In the genomic region with DNA sequence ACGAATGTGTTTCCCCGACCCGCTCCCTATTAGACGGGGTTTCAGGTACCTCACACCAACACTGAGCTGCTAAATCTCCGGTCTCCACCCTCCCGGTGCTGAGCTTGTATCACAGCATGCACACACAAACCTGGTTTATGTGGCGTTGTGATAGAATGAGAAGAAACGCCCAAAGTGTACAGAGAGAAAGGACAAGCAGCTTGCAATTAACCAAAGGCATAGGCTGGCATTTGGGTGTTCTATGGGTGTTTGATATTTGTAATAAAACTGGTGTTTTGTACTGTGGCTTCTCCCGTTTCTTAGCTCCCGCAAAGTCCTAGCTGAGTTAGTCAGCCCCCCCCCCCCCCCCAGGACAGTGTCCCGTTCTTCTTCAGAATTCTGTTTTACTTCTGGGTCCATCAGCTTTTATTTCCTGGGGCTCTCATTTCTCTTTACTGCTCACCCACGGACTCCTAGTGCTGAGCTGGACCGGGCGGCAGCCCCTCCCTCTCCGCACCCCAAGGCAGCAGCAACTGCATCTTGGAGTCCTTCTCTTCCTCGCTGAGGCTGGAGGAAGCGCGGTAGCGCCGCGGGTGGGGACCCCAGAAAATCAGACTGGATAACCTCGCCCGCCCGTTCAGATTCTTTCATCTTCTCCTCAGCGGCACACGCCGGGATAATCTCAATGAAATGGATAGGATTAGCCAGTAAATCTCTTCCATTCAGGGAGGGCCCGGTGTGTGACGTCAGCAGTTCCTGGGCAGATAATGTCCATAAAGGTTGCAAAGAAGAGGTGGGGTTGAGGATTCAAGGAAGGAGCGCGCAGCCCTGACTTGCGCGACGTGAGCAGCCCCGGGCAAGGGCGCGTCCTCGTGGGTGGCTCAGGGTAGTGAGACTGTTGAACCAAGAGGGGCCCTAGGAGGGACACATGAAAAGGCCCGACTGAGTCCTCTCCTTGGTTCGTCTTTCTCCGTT, we compare ENCODE assay signal across 7 mouse cellular contexts. TPM values are rescaled to one million over a fixed set of nuclear protein-coding genes. Genes with fewer than 3 reads are reported as not detected.
A peak's percentile ranks its signal among the peaks of the same experiment; 100 is the strongest.
DNase-seq lines count a peak whose midpoint lies in the region; ATAC-seq lines count a peak whose summit lies in the region.

A gene (plus strand): TSS at position 781 of the 954 bp plus-strand sequence.

- WGBS in embryonic facial prominence, embryonic 14.5 days = 4% methylated on average over 41 of the region's 41 CpGs
- 4% methylated on average over 41 of the region's 41 CpGs for WGBS in limb, embryonic 10.5 days
- 3% methylated on average over 41 of the region's 41 CpGs for WGBS in midbrain, embryonic 12.5 days

- peak; percentile 94 for DNase-seq in adrenal gland, postnatal 25 days
- DNase-seq in embryonic facial prominence, embryonic 14.5 days (ENCODE audit: low spot score) = peak; percentile 92
- peak; percentile 95 to 97 for DNase-seq in heart, adult 18-20 months
- peak; percentile 92 for DNase-seq in kidney, adult 18-20 months
- peak; percentile 80 for DNase-seq in limb, embryonic 10.5 days (ENCODE audit: low spot score)
- DNase-seq in skeletal muscle tissue, adult 2 months (ENCODE audit: low read depth, low spot score) = peak; percentile 83

- H3K27ac ChIP-seq in embryonic facial prominence, embryonic 14.5 days (replicated peaks; ENCODE audit: low read depth, low read length) = no peak within 1 kb of the TSS
- no peak within 1 kb of the TSS for H3K27ac ChIP-seq in limb, embryonic 10.5 days
- no peak within 1 kb of the TSS for H3K27ac ChIP-seq in midbrain, embryonic 12.5 days (replicated peaks)

- no peaks in the 10 kb centered on the region for H3K36me3 ChIP-seq in embryonic facial prominence, embryonic 14.5 days (ENCODE audit: control insufficient read depth, insufficient read depth, low read length)
- H3K36me3 ChIP-seq in limb, embryonic 10.5 days = no peaks in the 10 kb centered on the region
- no peaks in the 10 kb centered on the region for H3K36me3 ChIP-seq in midbrain, embryonic 12.5 days

- peak within 1 kb of the TSS; percentile 52 for H3K9ac ChIP-seq in embryonic facial prominence, embryonic 14.5 days (ENCODE audit: low read depth, low read length)
- no peak within 1 kb of the TSS; the same call in 1 of the 2 replicates for H3K9ac ChIP-seq in midbrain, embryonic 12.5 days (replicated peaks)

- H3K4me3 ChIP-seq in embryonic facial prominence, embryonic 14.5 days (ENCODE audit: low read depth, low read length) = peak within 1 kb of the TSS; percentile 43
- H3K4me3 ChIP-seq in limb, embryonic 10.5 days = peak within 1 kb of the TSS; percentile 42
- peak within 1 kb of the TSS; percentile 36 for H3K4me3 ChIP-seq in midbrain, embryonic 12.5 days

- peaks cover 66% of the 10 kb centered on the region for H3K27me3 ChIP-seq in embryonic facial prominence, embryonic 14.5 days (replicated peaks; ENCODE audit: control insufficient read depth, insufficient read depth, low read length)
- H3K27me3 ChIP-seq in limb, embryonic 10.5 days (ENCODE audit: low read depth, poor library complexity, severe bottlenecking) = peaks cover 96% of the 10 kb centered on the region
- H3K27me3 ChIP-seq in midbrain, embryonic 12.5 days = peaks cover 95% of the 10 kb centered on the region

- ATAC-seq in embryonic facial prominence, embryonic 14.5 days (ENCODE audit: low read depth) = peak; percentile 84
- ATAC-seq in midbrain, embryonic 12.5 days (ENCODE audit: low FRiP score, low read depth) = peak; percentile 76

- H3K4me2 ChIP-seq in embryonic facial prominence, embryonic 14.5 days (ENCODE audit: low read depth, low read length) = peak within 1 kb of the TSS; percentile 57
- H3K4me2 ChIP-seq in midbrain, embryonic 12.5 days (replicated peaks) = peak within 1 kb of the TSS; percentile 58

- no peaks in the 10 kb centered on the region for H3K9me3 ChIP-seq in embryonic facial prominence, embryonic 14.5 days (ENCODE audit: control insufficient read depth, low read length)
- H3K9me3 ChIP-seq in limb, embryonic 10.5 days (replicated peaks) = no peaks in the 10 kb centered on the region
- H3K9me3 ChIP-seq in midbrain, embryonic 12.5 days = no peaks in the 10 kb centered on the region

- peaks cover 8% of the 10 kb centered on the region for H3K4me1 ChIP-seq in embryonic facial prominence, embryonic 14.5 days (ENCODE audit: control insufficient read depth, insufficient read depth, low read length)
- peaks cover 22% of the 10 kb centered on the region for H3K4me1 ChIP-seq in limb, embryonic 10.5 days
- H3K4me1 ChIP-seq in midbrain, embryonic 12.5 days = peaks cover 15% of the 10 kb centered on the region

RNA-seq across cellular contexts. Expression of the gene that starts here (rescaled TPM):
- total RNA-seq in adrenal gland, postnatal 25 days (2021) = 11.7 and 23.5 TPM in 2 replicates
- 10.0 and 12.1 TPM in 2 replicates for polyA plus RNA-seq in embryonic facial prominence, embryonic 14.5 days (2014; fragmentation: Nextera tagmentation; extraction: Ambion mirVana)
- 10 to 100 TPM; 19.5 to 34.4 TPM for total RNA-seq in heart, adult 18-20 months (2021)
- 0.74 and 0.87 TPM in 2 replicates for polyA plus RNA-seq in limb, embryonic 10.5 days (2016; fragmentation: Nextera tagmentation; extraction: Ambion mirVana)
- polyA plus RNA-seq in midbrain, embryonic 12.5 days (2016; fragmentation: Nextera tagmentation; extraction: Ambion mirVana) = 1.6 and 2.1 TPM in 2 replicates

Comparison
In these comparisons a context has a peak if more than half of its experiments do, and no peak if none do; other contexts are left out.
1. Peak in DNase-seq and H3K4me3 ChIP-seq in limb, embryonic 10.5 days; RNA of the gene not detected or under 1 TPM.